Mouse (Mus musculus): ENCODE data around the gene ccdc198. TPM values are rescaled to one million over a fixed set of nuclear protein-coding genes. Genes with fewer than 3 reads are reported as not detected.

Gene ccdc198
- total and polyA plus RNA-seq, 2 experiments from 2014 or later, result 0.18 TPM; not detected in 1

- Histone ChIP-seq H3K36me3 (ENCODE audit: insufficient read depth, low read length) (no peaks in the 10 kb centered on the region), H3K9ac (replicated peaks; ENCODE audit: low read length) (peak overlapping the region; percentile 97), H3K27ac (no peak overlapping the region), H3K4me2 (ENCODE audit: low read depth, low read length) (peak overlapping the region; percentile 76), H3K4me3 (ENCODE audit: low read length) (peak overlapping the region; percentile 99), H3K27me3 (ENCODE audit: insufficient read depth, low read length) (no peaks in the 10 kb centered on the region), H3K9me3 (ENCODE audit: low read length) (no peaks in the 10 kb centered on the region), H3K4me1 (ENCODE audit: insufficient read depth, low read length) (peaks cover 18% of the 10 kb centered on the region)
- DNase-seq (ENCODE audit: low spot score), result no peak
- WGBS, result 25% methylated on average over 8 of the region's 8 CpGs
- no peak for TF ChIP-seq CTCF (IDR thresholded peaks at IDR 0.05; ENCODE audit: low read depth)
- 0 out of 2 replicates have a peak, but pooled peaks have one; percentile 9 for ATAC-seq
These were observed 74.0 kb downstream of the ccdc198 start for GRCm38 (mm10) chr14:49171286-49171685.

Other genes with a start within 250 kb of the ccdc198 start
- gene Ap5m1, start 179.4 kb downstream of the ccdc198 start, total RNA-seq (2014; rRNA removed), result 18.9 and 20.5 TPM in 2 replicates
- gene Ap5m1, start 179.4 kb downstream of the ccdc198 start, polyA plus RNA-seq (2015; fragmentation: Nextera tagmentation; extraction: Ambion mirVana), result 15.8 and 17.2 TPM in 2 replicates
- 59.8 and 64.7 TPM in 2 replicates for gene Exoc5, start 178.8 kb downstream of the ccdc198 start, total RNA-seq (2014; rRNA removed)
- gene Exoc5, start 178.8 kb downstream of the ccdc198 start, polyA plus RNA-seq (2015; fragmentation: Nextera tagmentation; extraction: Ambion mirVana), result 43.3 and 46.4 TPM in 2 replicates
- gene Naa30, start 73.2 kb downstream of the ccdc198 start, total RNA-seq (2014; rRNA removed), result 38.2 TPM in 2 replicates
- 8.6 and 9.1 TPM in 2 replicates for gene Naa30, start 73.2 kb downstream of the ccdc198 start, polyA plus RNA-seq (2015; fragmentation: Nextera tagmentation; extraction: Ambion mirVana)

Measured in hindbrain, postnatal 0 days (tissue).